Mouse (Mus musculus): ENCODE results near the gene Hpgd. TPM values are rescaled to one million over a fixed set of nuclear protein-coding genes. Genes with fewer than 3 reads are reported as not detected.

Gene Hpgd
- 3.3 TPM for total RNA-seq (2023)

GRCm38 (mm10) chr8:56294373-56294877, at the start of gene Hpgd:
Gene Hpgd, plus strand, starts transcription at chr8:56294585.

All from CD4-positive naive resting alpha-beta T cell, adult 76 days (primary cell).